Mouse (Mus musculus) lung, postnatal 0 days (tissue): ENCODE measurements at regions not wholly inside any gene's neighbourhood (a gene's known extent, or its start where the extent isn't known, plus 50 kb on each side); places are given as distances from the start of the nearest gene placed in this dataset.
A peak's percentile ranks its signal among the peaks of the same experiment; 100 is the strongest.

Experiments used
- ATAC-seq: fragments of 200-750 bp; cut with Nextera tagmentation; 2 replicates; pipeline ENCODE4 v1.8.0; 2017; ENCODE audit warnings: moderate library complexity
- DNase-seq: peaks from one replicate; pipeline ENCODE4 v3.0.0-alpha.2; 2016; ENCODE audit warnings: low spot score
- H3K27ac ChIP-seq: fragments of 300-500 bp; sonication (generic); 2 replicates; pipeline ENCODE4 v1.5.1; 2014; ENCODE audit warnings: antibody characterized with exemption, mild to moderate bottlenecking, low read length, mixed read lengths
- H3K27me3 ChIP-seq: fragments of 300-500 bp; sonication (generic); replicated peaks from 2 replicates; pipeline ENCODE4 v1.6.1; 2014; ENCODE audit warnings: low read length, mixed read lengths; ENCODE audit not compliant: insufficient read depth
- H3K36me3 ChIP-seq: fragments of 300-500 bp; sonication (generic); 2 replicates; pipeline ENCODE4 v1.6.1; 2014; ENCODE audit warnings: low read length, mixed read lengths; ENCODE audit not compliant: insufficient read depth
- H3K4me1 ChIP-seq: fragments of 300-500 bp; sonication (generic); 2 replicates; pipeline ENCODE4 v1.6.1; 2014; ENCODE audit warnings: antibody characterized with exemption, low read depth, low read length, mixed read lengths; ENCODE audit not compliant: insufficient read depth
- H3K4me2 ChIP-seq: fragments of 300-500 bp; sonication (generic); replicated peaks from 2 replicates; pipeline ENCODE4 v1.6.1; 2014; ENCODE audit warnings: low read depth, mild to moderate bottlenecking, low read length, moderate library complexity, mixed read lengths
- H3K4me3 ChIP-seq: fragments of 300-500 bp; sonication (generic); 2 replicates; pipeline ENCODE4 v1.5.1; 2014; ENCODE audit warnings: low read depth, low read length
- H3K9ac ChIP-seq: fragments of 300-500 bp; sonication (generic); replicated peaks from 2 replicates; pipeline ENCODE4 v1.6.1; 2014; ENCODE audit warnings: low read depth, mild to moderate bottlenecking
- H3K9me3 ChIP-seq: fragments of 300-500 bp; sonication (generic); 2 replicates; pipeline ENCODE4 v1.6.1; 2016; ENCODE audit warnings: low read length, mixed read lengths
- CTCF ChIP-seq: IDR thresholded peaks from 2 replicates; pipeline ENCODE4 v1.5.1; 2016; ENCODE audit warnings: antibody characterized with exemption, mild to moderate bottlenecking
- EP300 ChIP-seq: IDR thresholded peaks from 2 replicates; pipeline ENCODE4 v1.6.1; 2016; ENCODE audit warnings: antibody characterized with exemption, mild to moderate bottlenecking, control low read depth
- WGBS: fragments of 180-500 bp; shearing (Covaris S2); extraction: QIAGEN DNeasy Blood & Tissue Kit; methylation state at CpG from one replicate; pipeline ENCODE4 v1.1.7; 2014; 5-methylcytosine and 5-hydroxymethylcytosine counted together

DNA sequence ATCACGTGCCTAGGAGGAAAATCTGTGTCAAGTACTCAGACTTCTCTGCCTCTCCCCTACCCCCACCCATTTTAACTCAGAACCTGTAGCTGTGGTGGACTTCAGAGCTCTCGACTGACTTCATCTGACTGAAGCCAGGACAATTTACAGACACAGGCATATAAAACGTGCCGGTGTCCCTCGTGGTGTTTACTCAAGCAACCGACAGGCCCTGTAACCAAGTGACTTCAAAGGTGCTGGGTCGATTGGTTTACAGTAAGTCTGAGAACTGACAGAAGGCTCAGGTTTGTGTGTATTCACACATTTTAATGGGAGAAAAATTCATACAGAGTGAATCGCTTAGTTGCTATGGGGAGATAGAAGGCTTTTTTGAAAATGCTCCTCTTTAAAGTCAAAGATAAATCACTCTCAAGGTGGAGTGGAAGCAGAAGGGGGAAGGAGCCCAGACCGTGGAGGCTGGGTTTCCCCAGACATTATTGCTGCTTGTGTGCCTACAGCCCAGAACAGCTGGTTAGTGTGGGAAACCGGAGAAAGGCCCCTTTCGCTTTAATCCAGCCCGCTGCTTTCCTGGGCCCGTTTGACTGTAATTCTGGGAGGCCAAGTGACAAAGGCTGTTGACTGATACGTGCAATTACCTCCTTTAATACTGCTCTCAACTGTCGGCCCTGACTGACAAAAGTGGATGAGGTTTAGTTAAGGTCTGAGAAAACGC, 218.6 kb downstream of the Sox2 start:
- H3K36me3 ChIP-seq: no peaks in the 10 kb centered on the region
- WGBS: 16% methylated on average over 16 of the region's 16 CpGs
- TF ChIP-seq EP300 (no peak), CTCF (no peak)
- no peaks in the 10 kb centered on the region for H3K27me3 ChIP-seq
- no peak overlapping the region for H3K27ac ChIP-seq
- ATAC-seq (no peak), DNase-seq (no peak)
- H3K9me3 ChIP-seq: no peaks in the 10 kb centered on the region
- no peak overlapping the region for H3K4me2 ChIP-seq
- H3K4me3 ChIP-seq: no peak overlapping the region
- no peak overlapping the region for H3K9ac ChIP-seq
- no peaks in the 10 kb centered on the region for H3K4me1 ChIP-seq

DNA sequence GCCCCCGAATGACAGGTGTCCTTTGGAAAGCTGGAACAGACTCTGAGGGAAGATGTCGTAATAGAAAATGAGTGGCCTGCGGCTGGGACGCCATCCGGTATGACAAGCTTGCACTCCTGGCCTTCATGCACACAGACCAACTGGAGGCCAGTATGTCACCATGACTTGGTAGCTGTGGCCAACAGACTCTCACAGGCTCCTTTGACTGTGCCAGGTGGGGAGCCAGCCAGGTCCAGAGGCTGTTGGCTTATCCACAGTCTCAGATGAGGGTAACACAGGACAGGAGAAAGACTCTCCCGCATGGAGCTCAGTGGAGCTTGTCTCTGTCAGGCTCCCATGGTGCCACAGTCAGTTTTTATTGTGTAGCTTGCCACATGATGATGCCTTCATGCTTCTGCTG, 219.7 kb downstream of the Sox2 start:
- no peak overlapping the region for H3K27ac ChIP-seq
- TF ChIP-seq EP300 (no peak), CTCF (no peak)
- H3K27me3 ChIP-seq: no peaks in the 10 kb centered on the region
- no peaks in the 10 kb centered on the region for H3K4me1 ChIP-seq
- 83% methylated on average over 6 of the region's 6 CpGs for WGBS
- no peaks in the 10 kb centered on the region for H3K36me3 ChIP-seq
- no peak overlapping the region for H3K9ac ChIP-seq
- H3K4me3 ChIP-seq: no peak overlapping the region
- H3K9me3 ChIP-seq: no peaks in the 10 kb centered on the region
- ATAC-seq (no peak), DNase-seq (no peak)
- no peak overlapping the region for H3K4me2 ChIP-seq

DNA sequence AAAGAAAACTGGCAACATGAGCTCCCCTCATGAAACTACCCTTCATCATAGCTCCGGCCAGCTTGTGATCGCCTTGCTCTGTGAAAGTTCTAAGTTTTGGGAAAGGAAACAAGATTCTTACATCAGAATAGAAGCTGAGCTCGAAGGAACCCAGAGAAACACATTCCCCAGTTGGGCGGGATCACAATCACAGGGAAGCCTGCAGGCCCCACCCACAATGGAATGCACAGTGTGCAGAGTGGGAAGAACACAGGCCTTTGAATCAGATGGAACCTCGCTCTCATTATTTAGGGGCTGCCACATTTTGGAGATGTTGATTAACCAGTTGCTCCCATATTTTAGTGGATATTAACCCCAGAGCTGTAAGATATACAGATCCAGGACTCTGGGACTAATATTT, 234.9 kb downstream of the Sox2 start:
- TF ChIP-seq EP300 (no peak), CTCF (no peak)
- WGBS: 59% methylated on average over 5 of the region's 5 CpGs
- H3K4me1 ChIP-seq: no peaks in the 10 kb centered on the region
- no peaks in the 10 kb centered on the region for H3K36me3 ChIP-seq
- no peak overlapping the region for H3K4me2 ChIP-seq
- no peak overlapping the region for H3K4me3 ChIP-seq
- H3K27me3 ChIP-seq: no peaks in the 10 kb centered on the region
- DNase-seq (peak; percentile 39), ATAC-seq (peak; percentile 62)
- H3K27ac ChIP-seq: no peak overlapping the region
- H3K9ac ChIP-seq: no peak overlapping the region
- H3K9me3 ChIP-seq: no peaks in the 10 kb centered on the region

DNA sequence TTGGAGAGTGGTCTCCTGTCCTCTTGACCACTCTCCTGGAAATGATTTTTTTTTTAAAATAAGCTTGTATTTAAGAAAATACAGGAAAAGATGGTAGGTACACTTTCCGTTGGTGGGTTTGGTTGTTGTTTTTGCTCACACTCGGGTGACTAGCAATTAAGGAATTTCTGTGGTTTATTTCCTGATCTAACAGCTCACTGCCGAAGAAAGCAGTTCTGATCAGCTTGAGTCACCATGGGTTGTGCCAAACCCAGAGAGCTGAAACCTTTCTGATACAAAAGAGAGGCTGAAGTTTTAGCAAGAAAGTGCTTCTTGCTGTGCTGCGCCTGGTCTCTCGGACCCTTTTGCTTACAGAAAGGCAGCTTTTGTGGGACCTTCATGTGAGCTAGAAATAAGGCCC, 243.2 kb downstream of the Sox2 start:
- TF ChIP-seq EP300 (no peak), CTCF (no peak)
- Histone ChIP-seq H3K27me3 (no peaks in the 10 kb centered on the region), H3K9ac (no peak overlapping the region), H3K9me3 (no peaks in the 10 kb centered on the region), H3K27ac (no peak overlapping the region), H3K4me3 (no peak overlapping the region), H3K36me3 (no peaks in the 10 kb centered on the region), H3K4me2 (no peak overlapping the region), H3K4me1 (no peaks in the 10 kb centered on the region)
- ATAC-seq: no peak
- no peak for DNase-seq
- 85% methylated on average over 5 of the region's 5 CpGs for WGBS

GRCm38 (mm10) chr3:34903106-34903505, 252.9 kb downstream of the Sox2 start:
- Histone ChIP-seq H3K4me3 (no peak overlapping the region), H3K27me3 (0 out of 2 replicates have a peak, but pooled peaks cover 3% of the 10 kb centered on the region), H3K4me2 (no peak overlapping the region), H3K36me3 (no peaks in the 10 kb centered on the region), H3K4me1 (no peaks in the 10 kb centered on the region), H3K27ac (no peak overlapping the region), H3K9me3 (no peaks in the 10 kb centered on the region), H3K9ac (no peak overlapping the region)
- no peak for TF ChIP-seq CTCF
- TF ChIP-seq EP300: no peak
- WGBS: 77% methylated on average over 8 of the region's 8 CpGs
- ATAC-seq (no peak), DNase-seq (no peak)

DNA sequence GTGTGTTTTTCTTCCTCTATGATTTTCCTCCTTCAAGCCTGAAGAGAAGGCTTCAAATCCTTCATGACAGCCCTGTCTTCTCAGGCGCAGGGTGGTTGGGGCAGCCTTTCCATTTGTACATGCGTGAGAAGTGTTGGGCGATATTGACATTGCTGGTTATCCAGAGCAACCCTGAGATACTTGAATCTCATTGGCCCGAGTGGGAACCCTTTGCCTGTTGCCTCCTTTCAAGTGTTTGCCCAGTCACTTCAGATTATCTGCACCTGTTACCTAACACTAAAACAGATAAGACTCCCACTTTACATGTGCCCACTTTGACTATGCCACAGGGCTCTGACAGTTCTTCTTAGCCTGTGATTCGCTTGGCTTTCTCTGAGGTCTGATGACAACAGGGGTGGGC, 258.3 kb downstream of the Sox2 start:
- DNase-seq (peak; percentile 50), ATAC-seq (peak; percentile 84)
- Histone ChIP-seq H3K9ac (no peak overlapping the region), H3K4me2 (no peak overlapping the region), H3K27ac (no peak overlapping the region), H3K4me1 (no peaks in the 10 kb centered on the region), H3K4me3 (no peak overlapping the region), H3K36me3 (no peaks in the 10 kb centered on the region), H3K9me3 (no peaks in the 10 kb centered on the region), H3K27me3 (0 out of 2 replicates have a peak, but pooled peaks cover 3% of the 10 kb centered on the region)
- TF ChIP-seq CTCF: no peak
- TF ChIP-seq EP300: no peak
- WGBS: 43% methylated on average over 5 of the region's 5 CpGs
